Mouse (Mus musculus): ENCODE data around the gene Aif1.

The Aif1 gene

DNA sequence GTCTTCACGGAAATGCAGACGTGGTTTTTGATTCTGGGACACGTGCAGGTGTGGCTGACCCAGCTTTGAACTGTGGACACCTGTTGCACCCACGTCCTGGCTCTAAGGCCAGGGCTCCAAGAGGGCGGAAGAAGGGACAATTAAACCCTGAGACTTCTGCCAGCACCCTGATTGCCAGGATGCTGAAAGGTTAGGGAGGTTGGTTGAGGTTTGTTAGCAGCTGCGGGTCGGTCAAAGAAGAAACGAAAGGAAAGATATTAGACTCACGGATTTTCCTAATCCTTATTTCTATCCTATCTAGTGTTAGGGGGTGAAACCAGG lies 20.4 kb upstream of the Aif1 start:
- CTCF ChIA-PET, result interaction anchor here (0.9 to 1.5 kb wide), 7 partner anchors 10 to 36 kb away, joined by 3 to 21 read pairs (median 5); no protein-coding TSS in a partner anchor

DNA sequence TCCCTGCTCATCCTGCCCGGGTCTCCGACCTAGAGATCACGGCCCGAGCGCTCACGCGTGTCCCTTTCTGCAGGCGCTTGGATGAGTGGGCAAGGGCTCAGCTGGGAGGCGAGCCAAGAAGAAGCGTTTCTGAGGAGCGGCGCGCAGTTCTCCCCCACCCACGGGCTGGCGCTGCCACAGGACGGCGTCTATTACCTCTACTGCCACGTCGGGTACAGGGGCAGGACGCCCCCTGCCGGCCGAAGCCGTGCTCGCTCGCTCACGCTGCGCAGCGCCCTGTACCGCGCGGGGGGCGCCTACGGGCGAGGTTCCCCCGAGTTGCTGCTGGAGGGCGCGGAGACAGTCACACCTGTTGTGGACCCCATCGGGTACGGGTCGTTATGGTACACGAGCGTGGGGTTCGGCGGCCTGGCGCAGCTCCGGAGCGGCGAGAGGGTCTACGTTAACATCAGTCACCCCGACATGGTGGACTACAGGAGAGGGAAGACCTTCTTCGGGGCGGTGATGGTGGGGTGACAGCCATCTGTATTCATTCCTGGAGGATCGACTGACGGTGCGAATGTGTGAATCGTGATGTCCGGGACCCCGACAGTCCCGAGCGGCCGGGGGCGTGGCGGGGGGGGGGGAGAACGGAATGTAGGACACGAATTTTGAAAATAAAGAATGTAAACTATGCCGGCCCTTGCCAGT lies 19.9 kb upstream of the Aif1 start:
- CTCF ChIA-PET, result interaction anchor here (0.9 to 1.6 kb wide), 7 partner anchors 12 to 37 kb away, joined by 3 to 21 read pairs (median 5); no protein-coding TSS in a partner anchor

DNA sequence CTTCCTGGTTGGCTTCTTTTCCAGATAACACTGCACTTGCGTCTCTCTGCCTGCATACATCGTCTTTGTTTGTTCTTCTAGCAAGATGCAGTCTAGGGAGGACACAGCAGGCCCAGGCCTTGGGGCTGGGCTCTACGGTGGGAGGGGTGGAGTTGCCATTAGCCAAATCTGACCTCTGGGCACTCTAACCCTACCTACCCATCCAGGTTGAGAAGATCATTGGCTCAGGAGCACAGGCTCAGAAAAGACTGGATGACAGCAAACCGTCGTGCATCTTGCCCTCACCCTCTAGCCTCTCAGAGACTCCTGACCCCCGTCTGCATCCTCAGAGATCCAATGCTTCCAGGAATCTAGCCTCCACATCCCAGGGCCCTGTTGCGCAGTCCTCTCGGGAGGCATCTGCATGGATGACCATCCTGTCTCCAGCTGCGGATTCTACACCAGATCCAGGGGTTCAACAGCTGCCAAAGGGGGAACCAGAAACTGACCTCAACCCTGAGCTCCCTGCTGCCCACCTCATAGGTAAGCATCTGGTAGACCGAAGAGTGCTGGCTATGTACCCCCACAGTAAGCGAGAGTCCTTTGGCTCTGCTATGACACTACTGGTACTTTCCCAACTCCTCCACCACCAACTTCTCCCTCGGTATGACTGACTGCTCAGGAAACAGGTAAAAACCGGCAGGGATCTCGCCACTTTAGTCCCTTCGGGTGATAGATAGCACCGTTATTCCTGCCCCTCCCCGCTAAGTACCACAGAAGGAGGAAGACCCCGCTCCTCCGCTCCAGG lies 19.2 kb upstream of the Aif1 start:
- CTCF ChIA-PET, result interaction anchor here (0.9 to 1.6 kb wide), 9 partner anchors 13 to 37 kb away, joined by 3 to 21 read pairs (median 3); no protein-coding TSS in a partner anchor

DNA sequence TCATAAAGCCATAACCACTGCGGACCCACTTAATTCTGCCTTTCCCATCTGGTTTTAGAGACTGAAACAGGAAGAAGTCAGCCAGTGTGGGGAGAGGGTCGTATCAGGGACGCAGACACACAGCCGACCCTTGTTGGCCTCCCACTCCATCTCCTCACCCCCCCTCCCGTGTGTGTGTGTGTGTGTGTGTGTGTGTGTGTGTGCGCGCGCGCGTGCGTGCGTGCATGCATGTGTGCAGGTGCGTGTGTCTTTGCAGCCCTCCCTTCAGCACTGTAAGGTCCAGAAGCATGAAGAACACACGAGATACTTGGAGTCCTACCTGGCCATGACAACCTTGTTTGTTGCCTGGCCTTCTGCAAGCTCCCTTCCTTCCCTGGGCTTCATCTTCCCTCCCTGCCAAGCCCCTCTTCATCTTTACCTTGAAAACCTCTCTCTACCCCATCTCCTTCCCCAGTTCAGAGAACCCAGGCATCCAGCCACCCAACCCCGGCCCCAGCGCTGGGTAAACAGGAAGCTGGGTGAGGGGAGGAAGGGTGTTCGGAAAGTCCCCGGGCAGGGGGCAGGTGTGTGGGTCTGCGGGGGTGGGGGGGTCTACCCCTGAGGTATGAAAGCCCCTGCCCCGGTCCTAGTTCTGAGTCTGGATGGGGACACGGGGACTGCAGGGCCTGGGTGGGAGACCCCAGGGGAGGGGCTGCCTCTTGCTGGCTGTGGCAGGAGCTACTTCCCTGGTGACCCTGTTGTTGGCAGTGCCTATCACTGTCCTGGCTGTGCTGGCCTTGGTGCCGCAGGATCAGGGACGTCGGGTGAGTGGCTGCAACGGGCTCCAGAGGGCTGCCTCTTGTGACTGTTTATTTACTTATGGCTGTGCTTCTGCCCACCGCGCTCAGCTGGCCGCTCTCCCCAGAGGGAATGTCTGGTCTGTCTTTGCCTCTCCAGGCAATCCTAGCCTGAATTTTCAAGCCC lies 18.3 kb upstream of the Aif1 start, which contains the start of gene Ltb:
Gene Ltb, plus strand, starts transcription at position 559 of the 963 bp plus-strand sequence.
- CTCF ChIA-PET, result interaction anchor here (0.6 to 1.6 kb wide), 7 partner anchors 10 to 230 kb away, joined by 3 to 8 read pairs (median 3); no protein-coding TSS in a partner anchor

DNA sequence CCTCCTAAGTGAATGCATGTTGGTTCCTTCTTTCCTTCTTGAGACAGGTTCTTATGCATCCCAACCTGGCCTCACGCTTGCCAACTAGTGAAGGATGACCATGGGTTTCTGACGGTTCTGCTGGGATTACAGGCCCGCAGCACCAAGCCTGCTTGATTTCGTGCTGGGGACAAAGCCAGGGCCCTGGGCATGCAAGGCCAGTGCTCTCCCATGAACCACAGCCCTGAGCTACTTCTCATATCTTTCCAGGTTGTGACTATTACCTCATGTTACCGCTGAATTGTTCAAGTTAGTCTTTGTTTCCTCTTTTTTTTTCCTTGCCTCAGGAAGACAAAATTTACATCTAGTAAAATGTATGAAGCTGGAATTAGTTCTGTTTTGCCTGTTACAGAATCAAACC lies 17.1 kb upstream of the Aif1 start:
- CTCF ChIA-PET, result interaction anchor here (0.6 to 1.5 kb wide), 5 partner anchors 9 to 134 kb away, joined by 3 to 4 read pairs (median 3); partner anchors contain the start of gene Lta

DNA sequence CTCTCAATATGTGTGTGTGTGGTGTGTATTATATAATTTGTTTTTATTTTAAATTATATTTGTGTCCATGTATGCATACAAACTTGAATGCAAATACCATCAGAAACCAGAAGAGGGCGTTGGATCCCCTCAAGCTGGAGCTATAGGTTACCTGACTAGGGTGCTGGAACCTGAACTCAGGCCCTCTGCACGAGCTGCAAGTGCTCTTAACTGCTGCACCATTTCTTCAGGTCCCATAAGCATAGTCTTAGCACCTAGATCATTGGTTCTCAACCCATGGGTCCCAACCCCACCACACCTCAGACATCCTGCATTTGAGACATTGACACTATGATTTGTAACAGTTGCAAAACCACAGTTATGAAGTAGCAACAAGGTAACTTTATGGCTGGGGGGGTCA lies 15.9 kb upstream of the Aif1 start:
- CTCF ChIA-PET, result interaction anchor here (1.0 to 1.6 kb wide), 2 partner anchors 16 to 41 kb away, joined by 3 to 5 read pairs; no protein-coding TSS in a partner anchor

DNA sequence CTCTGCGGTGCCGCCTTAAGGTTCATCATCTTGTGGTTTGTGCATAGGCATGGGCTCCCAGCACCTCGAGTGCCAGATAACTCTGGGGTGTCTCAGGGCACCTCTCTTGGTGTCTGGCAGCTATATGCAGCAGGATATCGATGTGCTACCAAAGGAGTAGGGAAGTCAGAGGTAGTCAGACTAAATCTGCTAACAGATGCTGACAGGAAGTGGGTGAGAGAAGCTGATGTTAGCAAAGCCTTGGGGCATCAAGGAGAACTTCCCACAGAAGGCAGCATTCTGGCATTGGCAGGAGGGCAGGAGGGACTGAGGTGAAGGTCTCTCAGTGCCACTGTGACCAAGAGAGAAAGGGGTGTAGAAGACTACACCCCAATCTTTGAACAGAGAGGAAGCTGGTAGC lies 14.2 kb upstream of the Aif1 start:
- CTCF ChIA-PET, result interaction anchor here (1.5 to 1.6 kb wide), 3 partner anchors 18 to 43 kb away, joined by 4 to 5 read pairs (median 5); no protein-coding TSS in a partner anchor

DNA sequence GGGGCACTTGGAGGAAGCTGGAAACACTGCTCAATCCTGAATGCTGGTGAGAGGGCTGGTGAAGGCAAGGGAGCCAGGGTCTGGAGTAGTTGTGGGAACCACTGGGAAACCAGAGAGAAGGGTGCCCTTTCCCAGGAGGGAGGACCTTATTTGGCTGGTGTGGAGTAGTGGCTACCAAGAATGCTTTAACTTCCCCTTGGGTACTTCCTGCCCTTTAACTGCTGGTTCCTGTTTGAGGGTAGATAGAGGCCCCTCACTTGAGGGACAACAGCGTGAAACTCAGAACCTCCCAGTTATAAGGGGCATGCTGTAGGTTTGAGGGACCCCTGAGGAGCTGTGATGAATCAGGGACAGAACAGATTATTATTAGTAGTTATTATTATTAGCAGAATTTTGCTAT lies 13.3 kb upstream of the Aif1 start:
- CTCF ChIA-PET, result interaction anchor here (0.6 to 1.6 kb wide), 3 partner anchors 14 to 43 kb away, joined by 3 to 5 read pairs (median 4); no protein-coding TSS in a partner anchor

DNA sequence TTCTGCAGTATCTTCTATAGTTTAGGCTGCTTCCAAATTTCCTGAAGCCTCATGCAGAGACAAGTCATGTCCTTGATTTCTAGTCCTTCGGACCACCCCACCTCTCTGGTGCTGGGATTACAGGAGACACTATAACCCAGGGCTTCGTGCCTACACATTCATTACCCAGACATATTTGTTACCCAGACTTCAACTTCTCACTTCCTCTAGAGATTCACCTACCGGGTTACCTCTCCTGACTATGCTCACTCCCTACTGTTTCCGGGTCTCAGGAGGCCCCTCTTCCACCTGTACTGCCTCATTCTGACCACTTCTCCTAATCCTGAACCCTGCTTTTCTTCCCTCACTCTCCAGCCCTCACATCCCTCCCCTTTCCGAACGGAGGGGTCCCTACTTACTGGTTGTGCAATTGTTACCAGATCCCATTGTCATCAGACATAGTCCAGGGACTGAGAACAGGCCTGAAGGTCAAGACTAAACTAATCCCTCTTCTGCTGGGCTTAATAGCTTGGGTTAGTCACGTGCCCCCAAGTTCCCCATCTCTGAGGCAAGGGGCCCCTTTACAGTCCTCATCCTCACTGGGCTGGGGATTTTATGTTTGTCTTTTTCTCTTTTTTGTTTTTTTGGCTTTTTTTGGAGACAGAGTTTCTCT lies 12.2 kb upstream of the Aif1 start, which contains the start of gene Lst1:
Gene Lst1, minus strand, starts transcription at position 481 of the 652 bp plus-strand sequence.
- CTCF ChIA-PET, result interaction anchor here (0.7 to 1.0 kb wide), 2 partner anchors 18 to 43 kb away, joined by 3 to 4 read pairs; no protein-coding TSS in a partner anchor

DNA sequence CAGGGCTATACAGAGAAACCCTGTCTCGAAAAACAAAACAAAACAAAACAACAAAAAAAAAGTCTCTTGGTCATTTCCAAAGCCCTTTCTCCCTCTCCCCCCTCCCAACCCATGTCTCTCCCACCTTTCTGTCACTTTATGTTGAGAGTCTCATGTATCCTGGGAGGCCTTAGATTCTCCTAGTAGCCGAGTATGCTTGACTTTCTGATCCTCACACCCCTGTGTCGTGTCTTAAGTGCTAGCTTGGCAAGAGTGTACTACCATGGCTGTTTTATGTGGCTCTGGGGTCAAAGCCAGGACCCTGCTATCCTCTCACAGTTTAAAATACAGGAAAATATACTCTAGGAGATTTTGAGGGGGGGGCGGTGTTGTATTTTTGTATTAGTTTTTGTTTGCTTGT lies 11.5 kb upstream of the Aif1 start:
- CTCF ChIA-PET, result interaction anchor here (0.7 to 1.0 kb wide), 3 partner anchors 9 to 44 kb away, joined by 3 to 5 read pairs (median 4); no protein-coding TSS in a partner anchor

DNA sequence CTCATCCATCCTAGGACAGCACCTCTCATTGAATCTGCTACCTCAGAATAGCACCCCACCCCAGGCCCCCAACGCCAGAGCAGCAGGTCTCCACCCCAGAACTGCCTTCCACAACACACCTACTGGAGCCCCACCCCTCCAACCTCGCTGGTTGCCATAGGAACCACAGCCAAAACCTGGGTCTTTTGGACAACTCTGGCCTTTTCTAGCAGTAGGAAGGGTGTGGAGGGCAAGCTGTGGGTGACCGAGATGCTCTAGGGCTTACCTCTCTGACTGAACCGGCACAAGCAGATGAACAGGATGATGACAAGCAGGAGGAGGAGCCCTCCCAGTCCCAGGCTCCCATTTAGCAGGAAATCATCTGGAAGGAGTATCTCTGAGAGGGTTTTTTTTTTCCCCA lies 10.8 kb upstream of the Aif1 start:
- CTCF ChIA-PET, result interaction anchor here (0.9 kb wide), 1 partner anchor 8 kb away, joined by 5 read pairs; no protein-coding TSS in a partner anchor

DNA sequence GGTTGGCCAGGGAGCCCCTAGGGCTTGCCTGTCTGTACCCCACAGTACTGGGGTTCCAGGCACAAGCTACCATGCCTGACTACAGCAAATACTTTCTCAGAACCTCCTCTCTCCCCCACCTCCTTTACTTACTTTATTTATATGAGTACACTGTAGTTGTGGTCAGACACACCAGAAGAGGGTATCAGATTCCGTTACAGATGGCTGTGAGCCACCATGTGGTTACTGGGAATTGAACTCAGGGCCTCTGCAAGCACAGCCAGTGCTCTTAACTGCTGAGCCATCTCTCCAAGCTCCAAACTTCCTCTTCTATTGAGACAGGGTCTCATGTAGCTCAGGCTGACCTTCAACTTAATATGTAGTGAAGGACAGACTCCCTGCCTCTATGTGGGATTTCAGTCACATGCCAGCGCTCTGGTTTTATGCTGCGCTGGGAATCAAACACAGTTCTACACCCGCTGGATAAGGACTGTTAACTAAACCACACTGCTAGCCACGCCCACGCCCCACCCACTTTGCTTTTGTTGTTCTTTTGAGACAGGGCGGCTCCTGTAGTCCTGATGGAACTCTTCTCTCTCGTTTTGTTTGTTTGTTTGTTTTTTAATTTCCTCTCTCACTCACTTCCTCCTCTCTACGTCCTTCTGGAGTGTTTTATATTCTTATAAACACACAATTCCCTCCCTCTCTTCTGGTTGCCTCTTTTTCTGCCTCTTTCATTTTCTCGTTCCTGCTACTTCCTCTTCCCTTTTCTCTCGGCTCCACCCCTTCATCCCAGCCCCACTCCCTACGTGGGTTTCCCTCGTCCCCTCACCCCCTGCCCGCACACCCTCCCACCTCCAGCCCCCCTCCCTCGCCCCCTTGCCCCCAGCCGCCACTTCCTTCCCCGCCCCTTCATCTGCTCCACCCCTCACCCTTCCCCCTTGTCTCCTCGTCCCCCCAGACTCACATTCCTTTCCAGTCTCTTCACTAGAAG lies 10.1 kb upstream of the Aif1 start:
- CTCF ChIA-PET, result interaction anchor here (0.5 to 0.7 kb wide), 3 partner anchors 12 to 845 kb away, joined by 3 to 26 read pairs (median 4); partner anchors contain the start of gene Nfkbil1

DNA sequence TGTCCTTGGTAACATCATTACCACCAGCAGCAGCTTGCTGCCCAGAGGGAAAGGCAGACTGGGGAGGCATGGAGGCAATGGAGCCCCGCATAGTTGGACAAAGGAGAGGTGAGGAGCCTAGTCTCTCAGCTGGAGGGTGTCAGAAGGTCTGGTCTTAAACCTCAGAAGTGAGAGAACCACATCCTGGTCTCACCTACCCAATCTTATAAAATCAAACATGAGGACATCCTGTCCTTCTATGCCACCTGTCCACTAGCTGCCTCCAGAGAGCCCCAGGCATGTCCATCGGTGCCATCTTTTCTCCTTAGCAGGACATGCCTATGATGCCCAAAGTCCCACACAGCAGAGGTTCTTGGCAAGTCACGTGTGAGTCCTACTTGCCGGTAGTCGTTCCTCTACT lies 4.2 kb upstream of the Aif1 start:
- CTCF ChIA-PET, result interaction anchor here (1.2 kb wide), 1 partner anchor 17 kb away, joined by 3 read pairs; no protein-coding TSS in a partner anchor

DNA sequence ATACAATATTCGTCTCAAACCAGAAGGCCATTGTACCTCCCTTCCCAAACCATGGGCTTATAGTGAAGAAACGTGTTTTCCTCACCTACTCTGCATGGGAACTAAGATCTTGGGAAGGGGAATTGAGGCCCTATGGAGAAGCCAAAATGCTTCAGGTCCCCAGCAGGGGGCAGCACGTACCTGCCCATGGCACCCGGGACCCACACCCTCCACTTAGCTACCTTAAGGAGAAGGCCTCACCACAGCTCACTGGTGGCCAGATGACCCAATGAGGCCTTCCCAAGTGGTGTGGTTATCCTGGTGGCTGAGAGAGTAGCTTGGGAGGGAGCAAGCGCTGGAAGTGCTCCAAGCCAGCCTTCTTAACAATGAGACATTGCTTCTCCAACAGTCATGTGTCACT lies 2.7 kb upstream of the Aif1 start:
- CTCF ChIA-PET, result interaction anchor here (0.5 to 1.5 kb wide), 6 partner anchors 8 to 54 kb away, joined by 3 to 5 read pairs (median 3); partner anchors contain the start of genes Atp6v1g2 and Ltb

DNA sequence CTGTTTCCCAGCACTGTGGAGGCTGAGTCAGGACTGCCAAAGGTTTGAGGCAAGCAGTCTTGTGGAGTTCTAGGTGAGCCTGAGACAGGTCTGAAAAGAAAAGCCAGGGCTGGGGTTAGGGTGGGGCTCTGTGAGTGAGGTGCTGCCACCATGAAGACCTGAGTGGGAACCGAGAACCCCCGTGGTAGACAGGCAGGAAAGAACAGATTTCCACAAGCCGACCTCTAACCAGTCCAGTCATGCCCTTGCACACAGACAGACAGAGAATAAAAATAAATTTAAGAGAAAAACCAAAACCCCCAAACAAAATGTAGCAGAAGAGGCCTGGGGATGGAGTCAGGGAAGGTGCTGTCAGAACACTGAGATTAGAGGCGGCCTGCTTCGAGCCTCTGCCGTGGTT lies 486 bp downstream of the Aif1 start:
- CTCF ChIA-PET, result no interaction called here

DNA sequence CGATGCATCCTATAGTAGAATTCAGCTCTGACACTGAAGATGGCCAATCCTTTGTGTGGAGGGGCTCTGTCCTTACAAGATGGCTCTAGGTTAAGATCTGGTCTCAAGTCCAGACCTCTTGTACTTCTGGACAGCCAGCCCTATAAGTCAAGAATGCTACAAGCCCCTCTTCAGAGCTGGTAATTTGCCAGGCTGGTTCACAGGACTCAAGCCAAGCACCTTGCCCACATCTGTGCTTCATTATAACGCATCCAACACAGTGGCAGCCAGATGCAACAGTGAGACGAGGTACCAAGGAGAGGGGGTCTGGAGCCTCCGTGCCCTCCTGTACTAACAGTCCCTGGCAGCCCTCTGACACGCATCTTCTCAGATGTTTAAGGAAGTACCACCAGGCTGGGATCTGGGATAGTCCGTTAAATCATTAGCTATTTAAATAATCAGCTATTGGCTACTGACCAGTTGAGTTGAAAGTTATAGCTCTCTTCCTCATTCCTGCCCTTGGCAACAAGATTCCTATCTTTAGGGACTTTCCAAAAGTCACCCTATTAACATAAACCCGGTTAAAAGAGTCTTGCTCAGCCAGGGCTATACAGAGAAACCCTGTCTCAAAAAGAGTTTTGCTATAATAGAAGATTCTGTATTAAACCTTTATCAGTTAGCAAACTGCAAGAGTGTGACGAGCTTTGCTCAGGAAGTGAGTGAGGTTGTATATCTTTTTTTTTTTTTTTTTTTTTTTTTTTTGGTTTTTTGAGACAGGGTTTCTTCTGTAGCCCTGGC lies 1.5 kb downstream of the Aif1 start:
- CTCF ChIA-PET, result interaction anchor here (0.6 to 1.8 kb wide), 3 partner anchors 56 to 802 kb away, joined by 3 to 7 read pairs (median 4); no protein-coding TSS in a partner anchor

DNA sequence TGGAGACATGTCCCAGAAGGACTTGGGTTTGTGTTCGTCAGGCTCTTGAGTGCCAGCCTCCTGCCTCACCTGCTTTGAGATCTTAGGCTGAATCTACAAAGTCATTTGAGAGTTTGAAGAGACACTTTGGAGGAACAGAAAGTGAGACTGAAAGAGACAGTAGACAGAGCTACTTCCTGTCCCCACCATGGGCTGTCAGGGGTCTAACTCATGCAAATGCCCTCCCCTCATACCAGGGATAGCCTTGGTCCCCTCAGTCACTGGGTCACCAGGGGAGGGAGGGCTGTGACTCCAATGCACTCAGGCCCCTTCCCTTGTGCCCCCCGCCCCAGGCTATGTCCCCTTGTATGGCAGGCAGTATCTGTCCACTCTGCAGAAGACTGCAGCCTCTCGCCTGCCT lies 2.5 kb downstream of the Aif1 start:
- CTCF ChIA-PET, result interaction anchor here (1.8 kb wide), 1 partner anchor 59 kb away, joined by 4 read pairs; no protein-coding TSS in a partner anchor
